ENCODE assay signal across 18 mouse cellular contexts in the genomic region with DNA sequence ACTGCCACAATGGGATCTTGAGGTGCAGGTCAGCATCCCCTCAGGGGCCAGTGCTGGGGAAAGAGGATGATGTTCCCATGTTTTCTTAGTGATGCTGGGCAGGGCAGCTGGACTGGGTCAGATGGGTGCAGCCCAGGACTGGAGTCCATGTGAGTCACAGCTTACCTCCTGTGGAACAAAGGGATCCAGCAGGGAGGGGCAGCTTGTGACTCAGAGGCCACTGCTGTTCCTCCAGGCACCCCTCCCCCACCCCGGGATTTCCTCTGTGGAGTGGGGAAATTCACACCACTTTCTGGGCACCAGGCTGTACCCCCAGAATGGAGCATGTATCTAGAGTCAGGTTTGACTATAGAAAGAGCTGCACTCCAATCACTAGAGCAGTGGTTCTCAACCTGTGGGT. TPM values are rescaled to one million over a fixed set of nuclear protein-coding genes. Genes with fewer than 3 reads are reported as not detected.
DNase-seq lines count a peak whose midpoint lies in the region; ATAC-seq and TF ChIP-seq lines count a peak whose summit lies in the region.
"Had no signal": no experiment of that assay in that cellular context is flagged by ENCODE, and none has a peak within 500 bp of the region (broad histone marks: within the 10 kb centered on the region; RNA-seq: fewer than 3 reads in every experiment).

No protein-coding gene starts in this region.

- peak overlapping the region; percentile 5; the same call in 1 of the 2 replicates for H3K27ac ChIP-seq in stomach, postnatal 0 days (replicated peaks)
- H3K27ac ChIP-seq in hindbrain, embryonic 14.5 days: no peak overlapping the region
- H3K27ac ChIP-seq: forebrain, embryonic 13.5 days; heart, embryonic 13.5 days; kidney, embryonic 15.5 days; left cerebral cortex, adult 2 months; liver, embryonic 12.5 days; lung, embryonic 15.5 days; midbrain, embryonic 15.5 days had no signal

- ATAC-seq in stomach, postnatal 0 days (ENCODE audit: low FRiP score, low TSS enrichment): peak; percentile 97
- no peak for ATAC-seq in hindbrain, embryonic 14.5 days (ENCODE audit: low FRiP score)
- ATAC-seq: forebrain, embryonic 13.5 days; liver, embryonic 12.5 days; midbrain, embryonic 15.5 days had no signal

- no peaks in the 10 kb centered on the region for H3K4me1 ChIP-seq in stomach, postnatal 0 days (replicated peaks; ENCODE audit: control insufficient read depth, insufficient read depth)
- no peaks in the 10 kb centered on the region for H3K4me1 ChIP-seq in hindbrain, embryonic 14.5 days (replicated peaks; ENCODE audit: control insufficient read depth, insufficient read depth, low read length)
- H3K4me1 ChIP-seq: forebrain, embryonic 13.5 days; heart, embryonic 13.5 days; kidney, embryonic 15.5 days; liver, embryonic 12.5 days; lung, embryonic 15.5 days; midbrain, embryonic 15.5 days had no signal

- no peaks in the 10 kb centered on the region for H3K27me3 ChIP-seq in stomach, postnatal 0 days (ENCODE audit: control insufficient read depth, insufficient read depth, low read length)
- H3K27me3 ChIP-seq in hindbrain, embryonic 14.5 days (ENCODE audit: control insufficient read depth, insufficient read depth, low read length): no peaks in the 10 kb centered on the region
- H3K27me3 ChIP-seq: forebrain, embryonic 13.5 days; heart, embryonic 13.5 days; kidney, embryonic 15.5 days; lung, embryonic 15.5 days; midbrain, embryonic 15.5 days had no signal

- no peak overlapping the region for H3K4me3 ChIP-seq in stomach, postnatal 0 days (ENCODE audit: low read depth, low read length)
- no peak overlapping the region for H3K4me3 ChIP-seq in hindbrain, embryonic 14.5 days (replicated peaks; ENCODE audit: low read length)
- H3K4me3 ChIP-seq: forebrain, embryonic 13.5 days; heart, embryonic 13.5 days; kidney, embryonic 15.5 days; left cerebral cortex, adult 2 months; liver, embryonic 12.5 days; lung, embryonic 15.5 days; midbrain, embryonic 15.5 days had no signal

- TF ChIP-seq EP300 in stomach, postnatal 0 days (optimal IDR thresholded peaks at IDR 0.05): no peak

- DNase-seq in adrenal gland, adult 2 months: peak; percentile 50
- DNase-seq in adrenal gland, adult 18-20 months (ENCODE audit: low spot score in 2 of 2): no peak
- peak; percentile 77 for DNase-seq in urinary bladder, postnatal 14 days (ENCODE audit: low spot score)
- DNase-seq in urinary bladder, postnatal 10 days (ENCODE audit: low spot score): no peak
- peak; percentile 49 for DNase-seq in adrenal gland, postnatal 14 days
- peak; percentile 83 for DNase-seq in stomach, postnatal 0 days (ENCODE audit: low spot score)
- DNase-seq in thymus, postnatal 25 days: no peak
- DNase-seq in hindbrain, embryonic 14.5 days (ENCODE audit: low spot score): no peak
- DNase-seq: cerebellum, adult 11 months; cerebellum, postnatal 14 days; retina, postnatal 1 day had no signal

- no peaks in the 10 kb centered on the region for H3K9me3 ChIP-seq in stomach, postnatal 0 days (ENCODE audit: control insufficient read depth, low read length)
- H3K9me3 ChIP-seq in hindbrain, embryonic 14.5 days (ENCODE audit: control insufficient read depth, low read length): no peaks in the 10 kb centered on the region
- H3K9me3 ChIP-seq: forebrain, embryonic 13.5 days; heart, embryonic 13.5 days; kidney, embryonic 15.5 days; liver, embryonic 12.5 days; lung, embryonic 15.5 days; midbrain, embryonic 15.5 days had no signal

- WGBS in stomach, postnatal 0 days: 50% methylated on average over 1 of the region's 1 CpGs
- 80% methylated on average over 1 of the region's 1 CpGs for WGBS in hindbrain, embryonic 14.5 days

- H3K9ac ChIP-seq in stomach, postnatal 0 days (ENCODE audit: low read length): no peak overlapping the region
- H3K9ac ChIP-seq in hindbrain, embryonic 14.5 days: no peak overlapping the region
- H3K9ac ChIP-seq: forebrain, embryonic 13.5 days; heart, embryonic 13.5 days; kidney, embryonic 15.5 days; liver, embryonic 12.5 days; lung, embryonic 15.5 days; midbrain, embryonic 15.5 days had no signal

- H3K36me3 ChIP-seq in stomach, postnatal 0 days (ENCODE audit: control insufficient read depth, insufficient read depth, low read length): no peaks in the 10 kb centered on the region
- no peaks in the 10 kb centered on the region for H3K36me3 ChIP-seq in hindbrain, embryonic 14.5 days (replicated peaks; ENCODE audit: control insufficient read depth, insufficient read depth)
- H3K36me3 ChIP-seq: kidney, embryonic 15.5 days; liver, embryonic 12.5 days; lung, embryonic 15.5 days; midbrain, embryonic 15.5 days had no signal

- H3K4me2 ChIP-seq in stomach, postnatal 0 days (replicated peaks; ENCODE audit: low read depth): no peak overlapping the region
- H3K4me2 ChIP-seq in hindbrain, embryonic 14.5 days (replicated peaks): no peak overlapping the region
- H3K4me2 ChIP-seq: forebrain, embryonic 13.5 days; heart, embryonic 13.5 days; kidney, embryonic 15.5 days; liver, embryonic 12.5 days; lung, embryonic 15.5 days; midbrain, embryonic 15.5 days had no signal

- no peak for TF ChIP-seq CTCF in stomach, postnatal 0 days (IDR thresholded peaks at IDR 0.05; ENCODE audit: low read depth)

RNA-seq across cellular contexts. Expression of a gene that starts 16.8 kb away (rescaled TPM):
- 10 to 100 TPM; 39.8 to 44.1 TPM for total RNA-seq in adrenal gland, adult 2 months (2021)
- 7.1 and 8.2 TPM in 2 replicates for polyA plus RNA-seq in adrenal gland, adult 2 months (2012; rRNA removed)
- total RNA-seq in adrenal gland, adult 18-20 months (2021): 10 to 100 TPM; 25.3 to 45.5 TPM
- total RNA-seq in adrenal gland, postnatal 14 days (2021): 34.2 and 43.5 TPM in 2 replicates
- polyA plus RNA-seq in stomach, postnatal 0 days (2015; fragmentation: Nextera tagmentation; extraction: Ambion mirVana): 13.1 and 14.1 TPM in 2 replicates
- 11.8 and 17.3 TPM in 2 replicates for polyA plus RNA-seq in hindbrain, embryonic 14.5 days (2014; fragmentation: Nextera tagmentation; extraction: Ambion mirVana)

Comparison
In these comparisons a context has a peak if more than half of its experiments do, and no peak if none do; other contexts are left out.
1. DNase-seq: peak in adrenal gland, adult 2 months (single experiment), urinary bladder, postnatal 14 days (single experiment), adrenal gland, postnatal 14 days (single experiment) and stomach, postnatal 0 days (single experiment); none in adrenal gland, adult 18-20 months (0 of 2), urinary bladder, postnatal 10 days (single experiment), thymus, postnatal 25 days (single experiment) and hindbrain, embryonic 14.5 days (single experiment).